Mouse (Mus musculus) thymus, adult 2 months (tissue): ENCODE data around the gene Borcs5.

Experiments used
- CTCF ChIP-seq: fragments of 200-500 bp; IDR thresholded peaks from 2 replicates; pipeline ENCODE4 v1.5.1; 2012; ENCODE audit warnings: mild to moderate bottlenecking, control low read depth, low read length, moderate library complexity, borderline replicate concordance; ENCODE audit not compliant: control insufficient read depth, poor library complexity, insufficient read depth; ENCODE audit errors: extremely low read depth
- POLR2A ChIP-seq: fragments of 200-500 bp; IDR thresholded peaks from 2 replicates; pipeline ENCODE4 v1.6.1; 2012; ENCODE audit warnings: mild to moderate bottlenecking, low read length, control low read depth, moderate library complexity; ENCODE audit not compliant: control insufficient read depth, poor library complexity, insufficient read depth; ENCODE audit errors: extremely low read depth

DNA sequence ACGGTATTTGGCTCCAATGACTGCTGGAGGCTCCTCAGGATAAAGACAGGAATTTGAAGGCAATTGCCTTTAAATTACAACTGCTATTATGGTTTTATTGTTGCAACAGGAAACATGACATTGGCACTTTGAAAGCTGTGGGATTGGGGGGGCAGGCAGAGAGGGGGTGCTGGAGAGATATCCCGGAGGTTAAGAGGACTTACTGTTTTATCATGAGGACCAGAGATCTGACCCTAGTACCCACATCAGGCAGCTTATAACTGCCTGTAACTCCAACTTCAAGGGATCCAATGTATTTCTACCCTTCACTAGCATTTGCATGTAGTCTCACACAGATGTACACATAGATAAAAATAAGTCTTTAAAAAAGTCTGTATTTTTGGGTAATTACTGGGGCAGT is 29.2 kb downstream of the Borcs5 start:
- TF ChIP-seq POLR2A (no peak), CTCF (no peak)
